Mouse (Mus musculus): Measurements from ENCODE around the gene Ccser2. TPM values are rescaled to one million over a fixed set of nuclear protein-coding genes. Genes with fewer than 3 reads are reported as not detected.
A peak's percentile ranks its signal among the peaks of the same experiment; 100 is the strongest.

Gene Ccser2
- total RNA-seq, 4 experiments from 2014 or later, result 31.2 to 48.5 (median 38.6) TPM

GRCm38 (mm10) chr14:36937941-36938340 is 30.6 kb downstream of the Ccser2 start:
- no peak for DNase-seq

GRCm38 (mm10) chr14:36937080-36937878 is 31.3 kb downstream of the Ccser2 start:
- DNase-seq, result no peak

GRCm38 (mm10) chr14:36932638-36933382 is 35.8 kb downstream of the Ccser2 start:
- DNase-seq, result no peak

- DNase-seq, result no peak
Measured at GRCm38 (mm10) chr14:36932038-36932437, 36.5 kb downstream of the Ccser2 start.

- DNase-seq, result no peak
Measured at GRCm38 (mm10) chr14:36923383-36923782, 45.2 kb downstream of the Ccser2 start.

GRCm38 (mm10) chr14:36921346-36922049 is 47.1 kb downstream of the Ccser2 start:
- no peak for DNase-seq

GRCm38 (mm10) chr14:36919886-36920285 is 48.7 kb downstream of the Ccser2 start:
- no peak for DNase-seq

GRCm38 (mm10) chr14:36919146-36919545 is 49.4 kb downstream of the Ccser2 start:
- peak; percentile 39 for DNase-seq

GRCm38 (mm10) chr14:36915203-36915602 is 53.4 kb downstream of the Ccser2 start:
- DNase-seq, result no peak

- DNase-seq, result no peak
Measured at GRCm38 (mm10) chr14:36914473-36915005, 54.0 kb downstream of the Ccser2 start.

- DNase-seq, result no peak
Measured at GRCm38 (mm10) chr14:36911738-36912137, 56.8 kb downstream of the Ccser2 start.

GRCm38 (mm10) chr14:36905809-36906522 is 62.6 kb downstream of the Ccser2 start:
- DNase-seq, result no peak

- no peak for DNase-seq
Measured at GRCm38 (mm10) chr14:36904206-36904605, 64.4 kb downstream of the Ccser2 start.

- no peak for DNase-seq
Measured at GRCm38 (mm10) chr14:36900883-36901282, 67.7 kb downstream of the Ccser2 start.

- no peak for DNase-seq
Measured at GRCm38 (mm10) chr14:36894701-36895100, 73.9 kb downstream of the Ccser2 start.

GRCm38 (mm10) chr14:36892762-36893358 is 75.7 kb downstream of the Ccser2 start:
- DNase-seq, result no peak

GRCm38 (mm10) chr14:36890130-36890529 is 78.4 kb downstream of the Ccser2 start:
- DNase-seq, result no peak

- peak; percentile 19 for DNase-seq
Measured at GRCm38 (mm10) chr14:36885680-36886079, 82.9 kb downstream of the Ccser2 start.

GRCm38 (mm10) chr14:36885117-36885516 is 83.5 kb downstream of the Ccser2 start:
- peak; percentile 23 for DNase-seq

GRCm38 (mm10) chr14:36883576-36883975 is 85.0 kb downstream of the Ccser2 start:
- no peak for DNase-seq

GRCm38 (mm10) chr14:36870257-36870656 is 98.3 kb downstream of the Ccser2 start:
- DNase-seq, result no peak
